Mouse (Mus musculus): ENCODE measurements around the gene Aldh1a3. TPM values are rescaled to one million over a fixed set of nuclear protein-coding genes. Genes with fewer than 3 reads are reported as not detected.
A peak's percentile ranks its signal among the peaks of the same experiment; 100 is the strongest.

The Aldh1a3 gene
- polyA plus RNA-seq, 1 experiment from 2014 or later: 9.6 TPM

GRCm38 (mm10) chr7:66401605-66402004, 25.7 kb downstream of the Aldh1a3 start:
- H3K27me3 ChIP-seq (ENCODE audit: control insufficient read depth, insufficient read depth, low read length): no peaks in the 10 kb centered on the region
- ATAC-seq (ENCODE audit: low FRiP score, low TSS enrichment): no peak
- no peaks in the 10 kb centered on the region for H3K9me3 ChIP-seq (ENCODE audit: control insufficient read depth, low read length)
- TF ChIP-seq CTCF (IDR thresholded peaks at IDR 0.05; ENCODE audit: low read depth) (no peak), EP300 (optimal IDR thresholded peaks at IDR 0.05) (no peak)
- no peak overlapping the region for H3K27ac ChIP-seq (replicated peaks)
- no peaks in the 10 kb centered on the region for H3K36me3 ChIP-seq (ENCODE audit: control insufficient read depth, insufficient read depth, low read length)
- 57% methylated on average over 8 of the region's 8 CpGs for WGBS
- H3K4me2 ChIP-seq (replicated peaks; ENCODE audit: low read depth): no peak overlapping the region
- no peak overlapping the region for H3K4me3 ChIP-seq (ENCODE audit: low read depth, low read length)
- no peak for DNase-seq (ENCODE audit: low spot score)
- no peaks in the 10 kb centered on the region; the same call in 1 of the 2 replicates for H3K4me1 ChIP-seq (replicated peaks; ENCODE audit: control insufficient read depth, insufficient read depth)
- H3K9ac ChIP-seq (ENCODE audit: low read length): no peak overlapping the region

GRCm38 (mm10) chr7:66397288-66397687, 30.0 kb downstream of the Aldh1a3 start:
- H3K27ac ChIP-seq (replicated peaks): no peak overlapping the region
- H3K4me1 ChIP-seq (replicated peaks; ENCODE audit: control insufficient read depth, insufficient read depth): no peaks in the 10 kb centered on the region; the same call in 1 of the 2 replicates
- DNase-seq (ENCODE audit: low spot score) (no peak), ATAC-seq (ENCODE audit: low FRiP score, low TSS enrichment) (no peak)
- no peaks in the 10 kb centered on the region for H3K9me3 ChIP-seq (ENCODE audit: control insufficient read depth, low read length)
- WGBS: 67% methylated on average over 3 of the region's 3 CpGs
- no peaks in the 10 kb centered on the region for H3K36me3 ChIP-seq (ENCODE audit: control insufficient read depth, insufficient read depth, low read length)
- no peak overlapping the region for H3K4me3 ChIP-seq (ENCODE audit: low read depth, low read length)
- no peak overlapping the region for H3K9ac ChIP-seq (ENCODE audit: low read length)
- no peak overlapping the region for H3K4me2 ChIP-seq (replicated peaks; ENCODE audit: low read depth)
- H3K27me3 ChIP-seq (ENCODE audit: control insufficient read depth, insufficient read depth, low read length): no peaks in the 10 kb centered on the region
- no peak for TF ChIP-seq CTCF (IDR thresholded peaks at IDR 0.05; ENCODE audit: low read depth)
- no peak for TF ChIP-seq EP300 (optimal IDR thresholded peaks at IDR 0.05)

- H3K27ac ChIP-seq (replicated peaks): peak overlapping the region; percentile 88; the same call in 1 of the 2 replicates
Measured at GRCm38 (mm10) chr7:66388621-66389532, 38.4 kb downstream of the Aldh1a3 start.

DNA sequence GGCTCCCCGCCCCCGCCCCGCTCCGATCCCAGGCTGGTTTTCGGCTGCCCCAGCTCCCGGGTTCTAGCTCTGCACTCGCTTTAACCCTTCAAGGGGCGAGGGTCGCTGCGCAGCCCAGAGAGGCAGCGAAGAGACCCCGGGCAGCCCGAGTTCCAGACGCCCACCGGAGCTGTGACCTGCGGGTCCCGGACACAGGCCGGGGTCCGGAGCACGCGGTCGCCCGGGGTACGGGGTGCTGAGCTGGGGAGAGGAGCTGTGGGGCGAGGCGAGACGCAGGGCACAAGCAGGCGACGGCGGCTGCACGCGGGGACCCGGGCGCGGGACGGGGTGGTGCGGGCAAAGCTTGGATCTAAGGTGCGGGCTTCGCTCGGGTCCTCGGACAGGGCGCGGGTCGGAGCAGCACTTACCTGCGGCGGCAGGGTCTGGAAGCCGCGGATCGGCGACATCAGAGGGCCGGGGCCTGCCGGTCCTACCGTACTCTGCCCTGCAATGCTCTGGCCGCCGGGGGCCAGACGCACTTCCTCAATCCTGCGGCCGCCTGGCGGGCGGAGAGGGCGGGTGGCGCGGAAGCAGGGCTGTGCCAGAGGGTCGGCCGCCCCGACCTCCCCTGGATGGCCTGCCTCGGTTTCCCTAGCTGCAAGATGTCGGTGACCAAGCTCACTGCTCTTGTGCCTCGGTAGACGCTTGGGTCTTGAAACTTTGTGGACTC, 39.4 kb downstream of the Aldh1a3 start, which contains the start of gene Lrrk1:
Gene Lrrk1, minus strand, starts transcription at position 538 of the 709 bp plus-strand sequence.
- no peak for TF ChIP-seq EP300 (optimal IDR thresholded peaks at IDR 0.05)
- peak; percentile 71 for TF ChIP-seq CTCF (IDR thresholded peaks at IDR 0.05; ENCODE audit: low read depth)
- Histone ChIP-seq H3K36me3 (ENCODE audit: control insufficient read depth, insufficient read depth, low read length) (no peaks in the 10 kb centered on the region), H3K4me3 (ENCODE audit: low read depth, low read length) (peak within 1 kb of the TSS; percentile 79), H3K27ac (replicated peaks) (peak within 1 kb of the TSS; percentile 88), H3K4me1 (replicated peaks; ENCODE audit: control insufficient read depth, insufficient read depth) (no peaks in the 10 kb centered on the region; the same call in 1 of the 2 replicates), H3K27me3 (ENCODE audit: control insufficient read depth, insufficient read depth, low read length) (no peaks in the 10 kb centered on the region), H3K9me3 (ENCODE audit: control insufficient read depth, low read length) (no peaks in the 10 kb centered on the region), H3K9ac (ENCODE audit: low read length) (peak within 1 kb of the TSS; percentile 91), H3K4me2 (replicated peaks; ENCODE audit: low read depth) (peak within 1 kb of the TSS; percentile 95)
- peak; percentile 83 for ATAC-seq (ENCODE audit: low FRiP score, low TSS enrichment)
- under 1% methylated on average over 69 of the region's 70 CpGs for whole genome bisulfite sequencing
- DNase-seq (ENCODE audit: low spot score): peak; percentile 81

More at GRCm38 (mm10) chr7:66388621-66389532, 38.4 kb downstream of the Aldh1a3 start:
- Histone ChIP-seq H3K9me3 (ENCODE audit: control insufficient read depth, low read length) (no peaks in the 10 kb centered on the region), H3K4me2 (replicated peaks; ENCODE audit: low read depth) (peak overlapping the region; percentile 95), H3K27me3 (ENCODE audit: control insufficient read depth, insufficient read depth, low read length) (no peaks in the 10 kb centered on the region), H3K4me3 (ENCODE audit: low read depth, low read length) (peak overlapping the region; percentile 79), H3K4me1 (replicated peaks; ENCODE audit: control insufficient read depth, insufficient read depth) (no peaks in the 10 kb centered on the region; the same call in 1 of the 2 replicates), H3K36me3 (ENCODE audit: control insufficient read depth, insufficient read depth, low read length) (no peaks in the 10 kb centered on the region), H3K9ac (ENCODE audit: low read length) (peak overlapping the region; percentile 91)
- peak; percentile 66 for DNase-seq (ENCODE audit: low spot score)
- peak; percentile 82 for ATAC-seq (ENCODE audit: low FRiP score, low TSS enrichment)
- WGBS: 11% methylated on average over 28 of the region's 28 CpGs
- peak; percentile 97 for TF ChIP-seq CTCF (IDR thresholded peaks at IDR 0.05; ENCODE audit: low read depth)
- no peak for TF ChIP-seq EP300 (optimal IDR thresholded peaks at IDR 0.05)

- ATAC-seq (ENCODE audit: low FRiP score, low TSS enrichment): no peak
- Histone ChIP-seq H3K9me3 (ENCODE audit: control insufficient read depth, low read length) (no peaks in the 10 kb centered on the region), H3K4me3 (ENCODE audit: low read depth, low read length) (peak overlapping the region; percentile 79), H3K27me3 (ENCODE audit: control insufficient read depth, insufficient read depth, low read length) (no peaks in the 10 kb centered on the region), H3K4me2 (replicated peaks; ENCODE audit: low read depth) (peak overlapping the region; percentile 95), H3K4me1 (replicated peaks; ENCODE audit: control insufficient read depth, insufficient read depth) (no peaks in the 10 kb centered on the region; the same call in 1 of the 2 replicates), H3K9ac (ENCODE audit: low read length) (peak overlapping the region; percentile 91), H3K27ac (replicated peaks) (peak overlapping the region; percentile 88), H3K36me3 (ENCODE audit: control insufficient read depth, insufficient read depth, low read length) (no peaks in the 10 kb centered on the region)
- under 1% methylated on average over 13 of the region's 13 CpGs for WGBS
- peak; percentile 31 for DNase-seq (ENCODE audit: low spot score)
- TF ChIP-seq CTCF (IDR thresholded peaks at IDR 0.05; ENCODE audit: low read depth) (no peak), EP300 (optimal IDR thresholded peaks at IDR 0.05) (no peak)
Measured at GRCm38 (mm10) chr7:66387419-66387812, 39.9 kb downstream of the Aldh1a3 start.

Measured in stomach, postnatal 0 days (tissue).